Mouse (Mus musculus): ENCODE measurements around the gene Sec31a. TPM values are rescaled to one million over a fixed set of nuclear protein-coding genes. Genes with fewer than 3 reads are reported as not detected.

Sec31a gene
- polyA plus RNA-seq, 1 experiment from 2014 or later: 64.5 TPM

Other genes with a start within 250 kb of the Sec31a start
- gene Lin54, start 84.4 kb upstream of the Sec31a start, polyA plus RNA-seq (2014; fragmentation: Nextera tagmentation; extraction: Ambion mirVana): 9.8 and 10.5 TPM in 2 replicates
- gene Cops4, start 102.1 kb upstream of the Sec31a start, polyA plus RNA-seq (2014; fragmentation: Nextera tagmentation; extraction: Ambion mirVana): 203 and 211 TPM in 2 replicates
- gene Plac8, start 156.0 kb upstream of the Sec31a start, polyA plus RNA-seq (2014; fragmentation: Nextera tagmentation; extraction: Ambion mirVana): 0.31 and 0.41 TPM in 2 replicates

Measured in forebrain, embryonic 14.5 days (tissue).